Comparison of ENCODE assay signal across 15 mouse cellular contexts in genomic region chr17:86226635-86227034, GRCm38 (mm10).
"Had no signal": no experiment of that assay in that cellular context is flagged by ENCODE, and none has a peak within 500 bp of the region (broad histone marks: within the 10 kb centered on the region; RNA-seq: fewer than 3 reads in every experiment).

No protein-coding gene starts in this region.

- H3K27ac ChIP-seq: lung, embryonic 15.5 days; macrophage; midbrain, embryonic 12.5 days; neural tube, embryonic 12.5 days; stomach, embryonic 15.5 days; stomach, postnatal 0 days had no signal

- DNase-seq: lung, adult 2 months; lung, postnatal 14 days; lung, postnatal 36 days; midbrain, embryonic 14.5 days; right cerebral cortex, postnatal 14 days; thymus, adult 2 months; thymus, postnatal 25 days; thymus, postnatal 4 days had no signal

- H3K4me3 ChIP-seq: lung, embryonic 15.5 days; megakaryocyte, embryonic 14.5 days; midbrain, embryonic 12.5 days; neural tube, embryonic 12.5 days; stomach, embryonic 15.5 days had no signal
